Mouse (Mus musculus): ENCODE results near the gene Atp4a.
"Not testable (repeated sequence)": the region's sequence is repeated elsewhere in the genome, so short reads cannot be mapped to it uniquely, and the experiment has no call there.

Atp4a gene

DNA sequence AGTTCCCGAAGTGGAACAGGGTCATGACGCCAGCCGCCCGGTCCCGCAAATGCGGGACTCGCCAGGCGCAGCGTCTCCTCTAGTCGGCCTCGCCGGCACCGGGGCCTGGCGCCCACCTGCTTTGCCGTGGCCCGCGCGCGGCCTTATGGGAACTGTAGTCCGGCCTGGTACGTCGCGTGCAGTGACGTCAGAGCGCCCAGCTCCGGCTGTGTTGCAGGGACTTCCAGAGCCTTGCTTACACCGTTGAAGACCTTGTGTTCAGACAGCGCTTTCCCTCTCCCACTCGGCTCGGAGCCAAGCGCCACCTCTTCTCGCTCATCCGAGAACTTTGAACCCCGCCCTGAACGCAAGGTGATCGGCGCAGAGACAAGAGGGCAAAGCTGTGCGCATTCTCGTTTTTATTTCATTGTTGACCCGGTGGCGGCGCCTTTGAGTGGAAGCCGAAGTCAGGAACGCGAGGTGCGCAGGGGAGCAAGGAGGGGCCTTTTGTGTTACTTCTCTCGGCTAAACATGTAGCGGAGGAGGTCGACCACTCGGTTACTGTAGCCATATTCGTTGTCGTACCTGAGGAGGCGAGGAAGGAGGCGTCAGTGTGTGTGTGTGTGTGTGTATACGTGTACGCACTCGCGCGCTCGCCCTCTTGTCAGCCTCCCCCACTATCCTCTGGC is 17.5 kb downstream of the Atp4a start, which contains the start of gene Tmem147:
Tmem147 (minus strand) TSS at position 145 of the 668 bp plus-strand sequence.
- peak; percentile 96 for DNase-seq (ENCODE audit: low read depth, low spot score)

DNA sequence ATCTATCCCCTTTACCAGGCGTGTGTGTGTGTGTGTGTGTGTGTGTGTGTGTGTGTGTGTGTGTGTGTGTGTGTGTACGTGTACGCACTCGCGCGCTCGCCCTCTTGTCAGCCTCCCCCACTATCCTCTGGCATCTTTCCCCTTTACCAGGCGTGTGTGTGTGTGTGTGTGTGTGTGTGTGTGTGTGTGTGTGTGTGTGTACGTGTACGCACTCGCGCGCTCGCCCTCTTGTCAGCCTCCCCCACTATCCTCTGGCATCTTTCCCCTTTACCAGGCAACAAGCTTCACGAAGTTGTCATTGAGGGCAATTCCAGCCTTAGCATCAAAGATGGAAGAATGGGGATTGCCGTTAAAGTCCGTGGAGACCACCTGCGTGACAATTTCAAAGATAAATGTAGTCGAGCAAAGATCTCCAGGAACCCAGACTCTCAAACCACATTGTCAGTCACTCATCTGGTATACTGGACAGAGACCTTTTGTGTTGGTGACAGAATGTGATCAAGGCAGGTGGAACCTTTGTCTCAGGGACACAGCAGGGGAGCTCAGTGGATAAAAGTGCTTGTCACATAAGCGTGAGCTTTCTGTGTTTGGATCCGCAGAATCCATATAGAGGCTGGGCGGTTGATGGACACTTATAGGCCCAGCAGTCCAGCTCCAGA is 18.2 kb downstream of the Atp4a start:
- DNase-seq (ENCODE audit: low read depth, low spot score) = peak; percentile 24

DNA sequence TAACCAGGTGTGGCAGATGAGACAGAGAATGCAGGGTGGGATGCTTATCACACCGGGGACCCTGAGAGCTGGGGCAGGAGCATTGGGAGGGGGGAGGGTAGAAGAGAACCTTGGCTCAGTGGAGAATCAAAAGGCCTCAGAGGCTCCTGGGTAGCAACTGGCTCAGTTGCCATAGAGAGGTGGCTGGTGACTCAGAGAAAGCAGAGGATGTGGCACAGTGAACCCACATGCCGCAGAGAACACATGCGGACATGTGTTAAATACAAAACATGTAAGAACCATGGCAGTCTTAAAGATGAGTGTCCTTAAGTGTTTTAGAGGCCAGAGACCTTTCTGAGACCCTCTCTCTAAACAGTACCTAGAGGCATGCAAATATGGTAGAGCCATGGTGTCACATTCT is 24.2 kb downstream of the Atp4a start:
- DNase-seq (ENCODE audit: low read depth, low spot score) = no peak

DNA sequence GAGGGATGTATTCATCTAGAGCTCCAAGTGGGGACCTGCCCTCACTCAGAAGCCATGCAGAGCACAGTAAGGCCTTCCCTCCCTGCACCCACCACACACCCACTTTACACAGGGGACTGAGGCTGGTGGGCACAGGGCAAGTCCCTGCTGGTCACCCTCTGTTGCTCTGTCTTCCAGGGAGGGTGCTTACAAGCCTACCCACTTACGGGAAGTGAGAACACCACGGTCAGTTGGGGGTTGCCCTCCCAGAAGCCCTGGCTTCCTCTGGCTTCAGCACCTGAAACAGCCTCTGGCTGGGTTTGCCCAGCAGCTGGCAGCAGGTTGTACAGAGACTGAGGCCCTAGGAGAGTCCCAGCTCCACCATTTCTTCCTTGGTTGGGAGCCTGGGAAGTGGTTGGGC is 30.6 kb downstream of the Atp4a start:
- not testable (repeated sequence) for DNase-seq (ENCODE audit: low read depth, low spot score)

DNA sequence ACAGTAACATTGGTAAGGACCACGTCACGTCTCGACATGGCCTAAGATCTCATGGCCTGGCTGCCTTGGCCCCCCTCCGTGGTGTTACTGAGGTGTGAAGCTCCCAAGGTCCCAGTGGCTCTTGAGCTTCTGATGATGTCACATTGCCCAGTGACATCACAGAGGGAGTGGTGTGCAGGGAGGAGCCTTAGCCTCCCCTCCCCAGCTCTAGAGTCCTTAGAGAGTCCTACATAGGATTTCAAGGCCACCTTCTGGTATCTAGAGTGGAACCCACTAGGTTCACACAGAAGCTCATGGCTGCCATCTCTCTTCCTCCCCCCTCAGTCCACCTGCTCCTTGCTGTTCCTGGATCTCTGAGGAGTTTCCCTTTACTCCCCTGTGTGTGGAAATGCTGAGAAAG is 31.6 kb downstream of the Atp4a start, which contains the start of gene Gapdhs:
Gapdhs (minus strand) TSS at position 65 of the 400 bp plus-strand sequence.
- DNase-seq (ENCODE audit: low read depth, low spot score) = not testable (repeated sequence)

DNA sequence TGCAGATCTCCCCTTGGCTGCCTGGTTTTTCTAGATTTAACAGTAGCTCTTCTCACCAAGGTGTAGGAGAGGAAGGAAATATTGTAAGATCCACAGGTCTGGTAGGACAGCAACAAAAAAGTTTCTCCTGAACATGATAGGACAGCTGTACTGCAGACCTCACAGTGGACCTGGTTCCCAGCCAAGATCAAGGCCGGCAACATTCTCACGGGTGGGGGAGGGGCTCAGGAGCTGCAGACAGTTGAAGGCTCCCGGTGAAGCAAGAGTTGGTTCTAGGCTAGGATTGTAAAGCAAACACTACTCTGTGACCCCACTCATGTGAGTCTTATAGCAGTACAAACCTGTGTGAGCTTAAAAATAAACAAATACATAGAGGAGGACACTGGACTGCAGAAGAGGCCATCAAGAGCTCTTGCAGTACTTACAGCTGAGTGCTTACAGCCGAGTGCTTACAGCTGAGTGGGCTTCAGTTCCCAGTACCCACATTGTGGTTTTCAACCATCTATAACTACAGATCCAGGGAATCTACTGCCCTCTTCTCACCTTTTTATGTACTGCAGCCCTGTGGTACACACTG is 32.1 kb downstream of the Atp4a start:
- no peak for DNase-seq (ENCODE audit: low read depth, low spot score)

DNA sequence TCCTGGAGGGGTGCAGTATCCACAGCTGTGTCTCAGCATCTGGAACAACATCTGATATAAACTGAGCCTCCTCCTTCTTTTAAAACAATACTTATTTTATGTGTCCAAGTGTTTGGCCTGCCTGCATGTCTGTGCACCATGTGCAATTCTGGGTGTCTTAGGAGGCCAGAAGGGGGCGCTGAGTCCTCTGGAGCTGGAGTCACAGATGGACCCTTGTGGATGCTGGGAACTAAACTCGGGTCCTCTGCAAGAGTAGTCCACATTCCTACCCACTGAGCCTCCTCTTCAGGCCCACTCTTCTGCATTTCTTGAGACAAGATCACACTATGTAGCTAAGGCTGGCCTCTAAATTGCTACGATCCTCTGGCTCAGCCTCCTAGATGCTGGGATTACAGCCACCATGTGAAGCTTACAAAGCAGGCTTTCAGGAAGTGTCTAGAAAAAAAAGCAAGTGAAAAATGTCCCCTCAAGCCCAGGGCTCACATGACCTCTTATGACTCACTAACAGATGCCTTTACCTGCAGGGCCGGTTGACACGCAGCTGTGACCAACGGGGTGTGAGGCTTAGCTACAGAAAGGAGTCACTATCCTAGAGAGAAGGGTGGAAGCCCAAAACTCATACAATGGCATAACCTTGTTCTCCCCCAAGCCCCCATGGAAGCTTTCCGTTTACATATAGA is 35.7 kb downstream of the Atp4a start:
- no peak for DNase-seq (ENCODE audit: low read depth, low spot score)

DNA sequence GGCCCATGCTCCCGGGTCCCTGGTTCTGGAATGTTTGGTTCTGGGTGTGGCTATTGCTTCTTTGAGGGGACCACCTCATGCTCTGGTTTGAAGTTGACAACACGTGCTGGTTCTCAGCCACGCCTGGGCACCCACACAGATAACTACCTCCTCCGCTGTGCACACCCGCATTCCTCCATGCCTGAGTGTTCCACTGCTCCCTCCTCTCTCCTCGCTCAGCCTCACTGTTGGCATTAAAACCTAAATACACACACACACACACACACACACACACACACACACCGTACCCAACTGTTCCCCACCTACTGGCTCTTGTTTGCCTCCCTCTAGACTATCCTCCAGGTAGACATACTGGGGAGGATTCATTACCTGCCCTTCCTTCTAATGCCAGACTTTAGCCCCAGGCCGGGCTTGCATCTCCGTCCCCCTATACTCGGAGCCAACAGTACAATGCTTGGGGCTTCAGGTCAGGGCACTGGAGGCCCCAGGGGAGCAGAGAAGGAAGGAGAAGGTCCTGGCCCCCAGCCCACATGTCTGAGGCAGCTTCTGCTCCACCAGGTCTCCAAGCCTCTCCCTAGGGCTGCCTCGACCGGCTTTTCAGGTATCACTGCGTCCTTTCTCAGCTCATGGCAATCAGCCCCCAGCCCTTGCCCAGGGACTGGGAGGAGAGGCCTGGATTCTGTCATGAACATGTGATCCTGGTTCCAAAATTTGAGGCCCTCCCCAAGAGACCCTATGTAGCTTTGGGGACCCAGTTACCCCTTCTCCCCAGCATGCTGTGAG is 38.0 kb downstream of the Atp4a start:
- DNase-seq (ENCODE audit: low read depth, low spot score) = no peak

DNA sequence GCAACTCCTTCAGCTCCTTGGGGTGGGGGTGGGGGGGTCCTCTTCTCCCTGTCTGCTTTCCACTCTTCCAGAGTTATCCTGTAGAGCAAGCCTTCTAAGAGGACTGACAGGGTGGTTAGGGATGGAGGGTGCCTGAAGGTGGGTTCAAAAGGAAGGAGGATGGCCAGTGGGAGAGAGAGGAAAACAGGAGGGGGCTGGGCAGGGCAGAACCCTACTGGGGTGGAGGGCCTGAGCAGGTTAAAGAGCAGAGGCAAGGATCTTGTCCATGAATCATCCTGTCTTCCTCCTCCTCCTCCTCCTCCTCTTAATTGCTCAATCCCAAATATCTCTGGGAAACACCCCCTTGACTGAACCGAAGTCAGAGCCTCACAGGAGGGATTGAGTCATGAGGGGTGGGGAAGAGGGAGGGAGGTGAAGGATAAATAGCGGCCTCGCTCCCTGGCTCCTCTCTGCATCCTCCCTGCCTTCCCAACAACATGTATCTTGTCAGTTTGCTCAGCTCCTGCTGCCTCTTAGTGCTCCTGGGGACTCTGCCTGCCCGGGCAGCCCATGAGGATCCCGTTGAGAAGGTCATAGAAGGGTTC is 39.2 kb downstream of the Atp4a start, which contains the start of gene Sbsn:
Sbsn (plus strand) TSS at position 386 of the 584 bp plus-strand sequence.
- no peak for DNase-seq (ENCODE audit: low read depth, low spot score)

DNA sequence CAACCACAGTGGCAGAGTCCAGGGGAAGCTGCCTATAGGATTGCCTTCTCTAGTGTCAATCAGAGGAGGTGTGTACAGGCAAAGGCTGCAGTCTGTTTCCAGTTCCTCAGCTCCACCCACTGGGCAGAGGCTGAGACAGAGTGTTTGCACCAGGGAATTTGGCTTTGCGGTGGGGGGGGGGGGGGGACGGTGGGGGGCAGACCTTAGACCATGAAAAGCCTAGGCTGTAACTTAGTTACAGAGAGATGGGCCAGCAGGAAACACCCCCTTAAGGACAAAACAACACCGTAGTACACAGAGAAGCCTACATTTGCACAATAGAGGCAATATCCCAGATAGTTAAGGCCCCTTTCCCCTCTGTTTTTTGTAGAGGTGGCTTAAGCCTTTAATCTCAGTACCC is 45.0 kb downstream of the Atp4a start:
- DNase-seq (ENCODE audit: low read depth, low spot score) = no peak

DNA sequence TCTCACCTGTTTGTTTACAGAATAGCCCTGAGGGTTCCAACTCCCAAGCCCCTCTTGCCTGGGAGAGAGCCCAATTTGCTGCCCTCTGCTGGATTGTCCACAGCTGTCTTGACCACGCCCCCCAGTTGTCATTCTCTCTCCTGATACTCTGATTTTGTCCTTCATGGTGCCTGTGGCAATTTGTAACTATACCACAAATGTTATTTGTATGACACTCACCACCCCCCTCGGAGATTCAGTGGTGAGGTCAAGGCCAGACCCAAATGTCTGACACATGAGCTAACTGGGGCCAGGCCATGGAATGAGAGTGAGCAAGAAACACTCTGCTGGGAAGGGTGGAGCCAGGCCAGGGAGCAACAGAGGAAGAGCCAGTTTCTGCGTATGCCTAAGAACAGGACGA is 46.8 kb downstream of the Atp4a start:
- DNase-seq (ENCODE audit: low read depth, low spot score) = no peak

DNA sequence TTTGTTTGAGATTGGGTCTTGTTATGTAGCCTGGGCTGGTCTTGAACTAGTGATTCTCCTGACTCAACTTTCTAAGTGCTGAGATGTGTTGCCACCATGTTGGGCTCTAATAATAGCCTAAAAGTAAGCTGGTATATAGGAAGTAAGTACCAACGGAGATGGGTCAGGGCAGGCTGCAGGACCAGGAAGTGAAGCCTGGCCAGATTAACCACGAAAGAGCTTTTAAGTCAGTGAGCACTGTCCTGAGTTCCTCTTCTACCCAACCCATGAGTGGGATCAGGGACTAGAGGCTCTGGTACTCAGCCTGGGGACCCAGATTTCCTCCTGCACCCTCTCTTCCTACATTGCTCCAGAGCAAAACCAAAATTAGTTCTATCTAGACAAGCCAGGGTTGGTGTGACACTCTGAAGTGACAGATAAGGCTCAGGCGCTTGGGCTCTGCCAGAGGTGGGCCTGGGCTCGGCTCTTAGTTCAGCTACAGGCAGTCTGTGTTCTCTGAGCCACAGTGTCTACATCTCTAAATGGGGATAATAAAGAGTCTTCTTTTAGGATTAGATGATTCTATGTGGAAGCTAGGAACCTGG is 49.9 kb downstream of the Atp4a start:
- DNase-seq (ENCODE audit: low read depth, low spot score) = no peak

DNA sequence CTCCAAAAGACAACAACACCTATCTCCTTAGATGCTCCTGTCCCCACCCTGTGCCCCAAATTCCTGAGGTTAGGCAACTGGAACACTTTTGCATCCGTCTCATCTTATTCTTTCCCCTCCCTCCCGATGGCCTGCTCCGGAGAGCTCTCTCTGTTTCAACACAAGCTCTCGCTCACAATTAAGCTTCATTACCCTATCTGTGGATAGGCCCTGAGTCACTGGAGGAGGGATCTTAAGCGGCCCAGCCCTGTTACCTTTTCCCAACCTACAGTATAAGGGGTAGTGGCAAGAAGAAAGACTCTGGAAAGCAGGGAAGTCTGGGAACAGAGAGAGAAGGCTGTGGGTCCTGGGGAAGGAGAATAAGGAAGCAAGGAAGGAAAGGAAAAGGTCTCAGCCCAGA is 51.4 kb downstream of the Atp4a start, which contains the start of gene Dmkn:
Dmkn (plus strand) TSS at position 301 of the 400 bp plus-strand sequence.
- no peak for DNase-seq (ENCODE audit: low read depth, low spot score)

DNA sequence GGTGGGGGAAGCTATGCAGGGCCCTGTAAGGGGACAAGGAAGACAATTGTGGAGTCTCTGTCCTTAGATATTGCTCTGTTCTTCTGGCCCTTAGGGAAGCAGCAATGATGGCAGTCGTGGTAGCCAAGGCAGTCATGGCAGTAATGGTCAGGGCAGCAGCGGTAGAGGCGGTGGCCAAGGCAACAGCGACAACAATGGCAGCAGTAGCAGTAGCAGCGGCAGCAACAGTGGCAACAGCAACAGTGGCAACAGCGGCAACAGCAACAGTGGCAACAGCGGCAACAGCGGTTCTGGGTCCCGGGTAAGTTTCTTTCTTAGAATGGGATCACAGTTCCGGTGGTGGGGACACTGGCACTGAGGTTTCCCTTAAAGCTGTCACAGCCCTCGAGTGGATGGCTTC is 53.2 kb downstream of the Atp4a start:
- DNase-seq (ENCODE audit: low read depth, low spot score) = no peak

DNA sequence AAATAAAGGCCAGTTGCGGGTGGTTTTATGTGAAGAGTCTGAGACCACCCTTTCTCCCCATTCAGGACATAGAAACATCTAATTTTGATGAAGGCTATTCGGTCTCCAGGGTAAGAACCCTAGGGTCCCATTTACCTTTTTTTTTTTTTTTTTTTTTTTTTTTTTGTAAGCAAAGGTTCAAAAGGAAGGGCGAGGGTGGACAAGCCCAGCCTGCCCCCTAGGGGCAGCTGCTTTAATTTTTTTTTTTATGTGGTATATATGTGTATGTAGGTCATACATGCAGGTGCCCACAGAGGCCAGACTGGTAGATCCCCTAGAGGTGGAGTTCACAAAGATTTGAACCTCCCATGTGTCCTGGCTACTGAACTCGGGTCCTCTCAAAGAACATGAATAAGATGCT is 54.4 kb downstream of the Atp4a start:
- DNase-seq (ENCODE audit: low read depth, low spot score) = no peak

DNA sequence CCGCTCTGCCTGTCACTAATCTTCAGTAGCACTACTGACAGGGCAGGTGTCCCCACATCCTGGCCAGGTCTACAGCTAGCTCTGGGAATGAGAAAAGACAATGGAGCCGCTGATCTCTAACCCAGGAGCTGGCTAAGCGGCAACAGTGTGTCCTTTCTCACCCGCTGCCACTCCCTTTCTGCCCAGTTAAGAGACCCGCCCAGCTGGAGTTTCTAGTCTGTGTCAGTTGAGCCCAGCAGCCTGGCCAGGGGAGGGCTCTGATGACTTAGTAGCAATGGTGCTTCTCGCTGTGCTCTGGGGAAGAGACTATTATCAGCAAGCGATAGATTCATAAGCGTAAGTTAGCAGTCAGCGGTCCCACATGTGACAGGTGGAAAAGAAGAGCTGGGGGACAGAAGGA is 57.2 kb downstream of the Atp4a start:
- DNase-seq (ENCODE audit: low read depth, low spot score) = no peak
